Mouse (Mus musculus) lung, postnatal 36 days (tissue): ENCODE results near the gene Stxbp2.
"Not testable (repeated sequence)": the region's sequence is repeated elsewhere in the genome, so short reads cannot be mapped to it uniquely, and the experiment has no call there.

Experiments used
- DNase-seq: peaks from one replicate; pipeline ENCODE4 v3.0.0; 2022; ENCODE audit warnings: mixed read lengths

Stxbp2 gene

GRCm38 (mm10) chr8:3630647-3631477 lies at the start of gene Stxbp2:
Stxbp2 (plus strand) TSS chr8:3630955.
- DNase-seq, result peak; percentile 90

- not testable (repeated sequence) for DNase-seq
Observed at GRCm38 (mm10) chr8:3581961-3582360, 48.8 kb upstream of the Stxbp2 start.

- DNase-seq, result no peak
Observed at GRCm38 (mm10) chr8:3586452-3586851, 44.3 kb upstream of the Stxbp2 start.

- DNase-seq, result no peak
Observed at GRCm38 (mm10) chr8:3586993-3587390, 43.8 kb upstream of the Stxbp2 start, which contains the start of gene Camsap3. Camsap3 (plus strand) TSS chr8:3587293.

- DNase-seq, result peak; percentile 81
Observed at GRCm38 (mm10) chr8:3587391-3588257, 43.1 kb upstream of the Stxbp2 start.

- DNase-seq, result no peak
Observed at GRCm38 (mm10) chr8:3588258-3588633, 42.5 kb upstream of the Stxbp2 start.

- DNase-seq, result peak; percentile 51
Observed at GRCm38 (mm10) chr8:3593470-3593869, 37.3 kb upstream of the Stxbp2 start.

- DNase-seq, result peak; percentile 50
Observed at GRCm38 (mm10) chr8:3594466-3594865, 36.3 kb upstream of the Stxbp2 start.

GRCm38 (mm10) chr8:3598054-3598453 lies 32.7 kb upstream of the Stxbp2 start:
- DNase-seq, result no peak

GRCm38 (mm10) chr8:3599219-3599618 lies 31.5 kb upstream of the Stxbp2 start:
- DNase-seq, result no peak

GRCm38 (mm10) chr8:3600401-3600800 lies 30.4 kb upstream of the Stxbp2 start:
- DNase-seq, result peak; percentile 57

GRCm38 (mm10) chr8:3603439-3603838 lies 27.3 kb upstream of the Stxbp2 start:
- DNase-seq, result no peak

- DNase-seq, result no peak
Observed at GRCm38 (mm10) chr8:3606593-3606992, 24.2 kb upstream of the Stxbp2 start.

- no peak for DNase-seq
Observed at GRCm38 (mm10) chr8:3607822-3608221, 22.9 kb upstream of the Stxbp2 start.

- peak; percentile 68 for DNase-seq
Observed at GRCm38 (mm10) chr8:3609046-3609815, 21.5 kb upstream of the Stxbp2 start.

- DNase-seq, result peak; percentile 55
Observed at GRCm38 (mm10) chr8:3609816-3610150, 21.0 kb upstream of the Stxbp2 start.

- peak; percentile 99 for DNase-seq
Observed at GRCm38 (mm10) chr8:3621199-3621970, 9.4 kb upstream of the Stxbp2 start, which contains the start of the genes Xab2 and Pet100. Xab2 (minus strand) TSS chr8:3621316. Pet100 (plus strand) TSS chr8:3621548.

- no peak for DNase-seq
Observed at GRCm38 (mm10) chr8:3622119-3622518, 8.6 kb upstream of the Stxbp2 start.

GRCm38 (mm10) chr8:3625445-3625844 lies 5.3 kb upstream of the Stxbp2 start, which contains the start of gene Pcp2:
Pcp2 (minus strand) TSS chr8:3625545.
- no peak for DNase-seq

- DNase-seq, result no peak
Observed at GRCm38 (mm10) chr8:3626971-3627370, 3.8 kb upstream of the Stxbp2 start.

- peak; percentile 56 for DNase-seq
Observed at GRCm38 (mm10) chr8:3628014-3628413, 2.7 kb upstream of the Stxbp2 start.

- peak; percentile 61 for DNase-seq
Observed at GRCm38 (mm10) chr8:3631478-3631875, 722 bp downstream of the Stxbp2 start.
